Mouse (Mus musculus) intestine, embryonic 14.5 days (tissue): ENCODE results near the gene Olfr961. TPM values are rescaled to one million over a fixed set of nuclear protein-coding genes. Genes with fewer than 3 reads are reported as not detected.

Experiments used
- ATAC-seq: fragments of 200-750 bp; cut with Nextera tagmentation; replicated peaks from 2 replicates; pipeline ENCODE4 v1.8.0; 2017; ENCODE audit warnings: low read depth, moderate number of reproducible peaks, moderate TSS enrichment, moderate library complexity; ENCODE audit not compliant: low FRiP score, low TSS enrichment
- DNase-seq: peaks from one replicate; pipeline ENCODE4 v3.0.0-alpha.2; 2018; ENCODE audit warnings: low spot score
- H3K27ac ChIP-seq: fragments of 300-500 bp; sonication (generic); 2 replicates; pipeline ENCODE4 v1.5.1; 2014; ENCODE audit warnings: low read depth, mild to moderate bottlenecking, control low read depth
- H3K27me3 ChIP-seq: fragments of 300-500 bp; sonication (generic); replicated peaks from 2 replicates; pipeline ENCODE4 v1.6.1; 2014; ENCODE audit warnings: low read length, control low read depth; ENCODE audit not compliant: control insufficient read depth, insufficient read depth
- H3K36me3 ChIP-seq: fragments of 300-500 bp; sonication (generic); 2 replicates; pipeline ENCODE4 v1.6.1; 2014; ENCODE audit warnings: low read length, control low read depth; ENCODE audit not compliant: control insufficient read depth, insufficient read depth
- H3K4me1 ChIP-seq: fragments of 300-500 bp; sonication (generic); replicated peaks from 2 replicates; pipeline ENCODE4 v1.6.1; 2014; ENCODE audit warnings: low read length, control low read depth, mixed read lengths; ENCODE audit not compliant: control insufficient read depth, insufficient read depth
- H3K4me2 ChIP-seq: fragments of 300-500 bp; sonication (generic); 2 replicates; pipeline ENCODE4 v1.6.1; 2014; ENCODE audit warnings: low read length
- H3K4me3 ChIP-seq: fragments of 300-500 bp; sonication (generic); 2 replicates; pipeline ENCODE4 v1.5.1; 2014; ENCODE audit warnings: low read depth, low read length, control low read depth, mixed read lengths
- H3K9ac ChIP-seq: fragments of 300-500 bp; sonication (generic); 2 replicates; pipeline ENCODE4 v1.6.1; 2014; ENCODE audit warnings: mild to moderate bottlenecking, low read length
- H3K9me3 ChIP-seq: fragments of 300-500 bp; sonication (generic); 2 replicates; pipeline ENCODE4 v1.6.1; 2016; ENCODE audit warnings: low read length, control low read depth; ENCODE audit not compliant: control insufficient read depth
- WGBS: fragments of 180-500 bp; shearing (Covaris S2); extraction: QIAGEN DNeasy Blood & Tissue Kit; methylation state at CpG from one replicate; pipeline ENCODE4 v1.1.7; 2014; 5-methylcytosine and 5-hydroxymethylcytosine counted together
- polyA plus RNA-seq: library from polyadenylated mRNA; unstranded; fragments of >200 nt; fragmentation: Nextera tagmentation; extraction: Ambion mirVana; gene quantifications from 2 replicates; pipeline ENCODE4 v1.2.1, GENCODE M21; 2014

Olfr961 gene
- polyA plus RNA-seq, 1 experiment from 2014 or later, result not detected

GRCm38 (mm10) chr9:39623783-39624182 lies 21.1 kb upstream of the Olfr961 start:
- Histone ChIP-seq H3K4me1 (no peaks in the 10 kb centered on the region), H3K4me2 (no peak overlapping the region), H3K27me3 (no peaks in the 10 kb centered on the region), H3K9me3 (no peaks in the 10 kb centered on the region), H3K36me3 (no peaks in the 10 kb centered on the region), H3K4me3 (no peak overlapping the region), H3K9ac (no peak overlapping the region), H3K27ac (no peak overlapping the region)
- DNase-seq, result no peak
- WGBS, result 91% methylated on average over 3 of the region's 3 CpGs
- ATAC-seq, result no peak

- 27% methylated on average over 2 of the region's 2 CpGs for WGBS
- ATAC-seq, result no peak
Observed at GRCm38 (mm10) chr9:39624711-39625110, 20.2 kb upstream of the Olfr961 start.

GRCm38 (mm10) chr9:39629069-39629468 lies 15.8 kb upstream of the Olfr961 start:
- Histone ChIP-seq H3K27me3 (no peaks in the 10 kb centered on the region), H3K9ac (no peak overlapping the region), H3K4me3 (no peak overlapping the region), H3K36me3 (no peaks in the 10 kb centered on the region), H3K4me1 (no peaks in the 10 kb centered on the region), H3K9me3 (no peaks in the 10 kb centered on the region), H3K4me2 (no peak overlapping the region), H3K27ac (no peak overlapping the region)
- ATAC-seq (no peak), DNase-seq (no peak)
- 68% methylated on average over 2 of the region's 2 CpGs for WGBS

More at GRCm38 (mm10) chr9:39624711-39625110, 20.2 kb upstream of the Olfr961 start:
- Histone ChIP-seq H3K27me3 (no peaks in the 10 kb centered on the region), H3K36me3 (no peaks in the 10 kb centered on the region), H3K4me3 (no peak overlapping the region), H3K9ac (no peak overlapping the region), H3K4me1 (no peaks in the 10 kb centered on the region), H3K9me3 (no peaks in the 10 kb centered on the region), H3K27ac (no peak overlapping the region), H3K4me2 (no peak overlapping the region)
- DNase-seq, result no peak

GRCm38 (mm10) chr9:39633913-39634594 lies 10.8 kb upstream of the Olfr961 start:
- H3K27ac ChIP-seq, result no peak overlapping the region
- H3K9me3 ChIP-seq, result no peaks in the 10 kb centered on the region
- H3K4me1 ChIP-seq, result no peaks in the 10 kb centered on the region
- no peak for ATAC-seq
- no peak overlapping the region for H3K4me2 ChIP-seq
- no peak overlapping the region for H3K4me3 ChIP-seq
- 33% methylated on average over 4 of the region's 4 CpGs for WGBS
- no peaks in the 10 kb centered on the region for H3K27me3 ChIP-seq
- H3K9ac ChIP-seq, result no peak overlapping the region
- DNase-seq, result no peak
- H3K36me3 ChIP-seq, result no peaks in the 10 kb centered on the region

- H3K9me3 ChIP-seq, result no peaks in the 10 kb centered on the region
- DNase-seq, result no peak
- H3K27me3 ChIP-seq, result no peaks in the 10 kb centered on the region
- H3K4me2 ChIP-seq, result no peak overlapping the region
- ATAC-seq, result no peak
- H3K9ac ChIP-seq, result no peak overlapping the region
- H3K36me3 ChIP-seq, result no peaks in the 10 kb centered on the region
- H3K27ac ChIP-seq, result no peak overlapping the region
- WGBS, result 93% methylated on average over 4 of the region's 4 CpGs
- H3K4me3 ChIP-seq, result no peak overlapping the region
- no peaks in the 10 kb centered on the region for H3K4me1 ChIP-seq
Observed at GRCm38 (mm10) chr9:39647382-39647781, 2.5 kb downstream of the Olfr961 start.

GRCm38 (mm10) chr9:39654756-39655396 lies 10.0 kb downstream of the Olfr961 start:
- H3K4me1 ChIP-seq, result no peaks in the 10 kb centered on the region
- H3K9me3 ChIP-seq, result no peaks in the 10 kb centered on the region
- no peak overlapping the region for H3K9ac ChIP-seq
- WGBS, result 76% methylated on average over 6 of the region's 6 CpGs
- no peaks in the 10 kb centered on the region for H3K27me3 ChIP-seq
- no peak overlapping the region for H3K27ac ChIP-seq
- H3K4me2 ChIP-seq, result no peak overlapping the region
- ATAC-seq (no peak), DNase-seq (no peak)
- no peaks in the 10 kb centered on the region for H3K36me3 ChIP-seq
- no peak overlapping the region for H3K4me3 ChIP-seq

- no peak within 1 kb of the TSS for H3K27ac ChIP-seq
- DNase-seq (no peak), ATAC-seq (no peak)
- no peak within 1 kb of the TSS for H3K9ac ChIP-seq
- no peaks in the 10 kb centered on the region for H3K36me3 ChIP-seq
- no peaks in the 10 kb centered on the region for H3K4me1 ChIP-seq
- no peaks in the 10 kb centered on the region for H3K9me3 ChIP-seq
- H3K27me3 ChIP-seq, result no peaks in the 10 kb centered on the region
- no peak within 1 kb of the TSS for H3K4me2 ChIP-seq
- WGBS, result 83% methylated on average over 1 of the region's 1 CpGs
- no peak within 1 kb of the TSS for H3K4me3 ChIP-seq
Observed at GRCm38 (mm10) chr9:39666905-39667304, 22.0 kb downstream of the Olfr961 start, which contains the start of gene Olfr963. Gene Olfr963 (plus strand): TSS chr9:39667205.

GRCm38 (mm10) chr9:39669723-39670122 lies 24.8 kb downstream of the Olfr961 start:
- whole genome bisulfite sequencing, result 87% methylated on average over 2 of the region's 2 CpGs
- no peaks in the 10 kb centered on the region for H3K36me3 ChIP-seq
- H3K4me1 ChIP-seq, result no peaks in the 10 kb centered on the region
- no peak for ATAC-seq
- H3K4me2 ChIP-seq, result no peak overlapping the region
- no peak overlapping the region for H3K27ac ChIP-seq
- H3K4me3 ChIP-seq, result no peak overlapping the region
- no peaks in the 10 kb centered on the region for H3K9me3 ChIP-seq
- H3K9ac ChIP-seq, result no peak overlapping the region
- no peaks in the 10 kb centered on the region for H3K27me3 ChIP-seq
- no peak for DNase-seq

GRCm38 (mm10) chr9:39674820-39675219 lies 29.9 kb downstream of the Olfr961 start:
- H3K4me2 ChIP-seq, result no peak overlapping the region
- no peak for DNase-seq
- H3K27ac ChIP-seq, result no peak overlapping the region
- H3K9ac ChIP-seq, result no peak overlapping the region
- no peaks in the 10 kb centered on the region for H3K27me3 ChIP-seq
- H3K4me1 ChIP-seq, result no peaks in the 10 kb centered on the region
- ATAC-seq, result no peak
- H3K4me3 ChIP-seq, result no peak overlapping the region
- no peaks in the 10 kb centered on the region for H3K36me3 ChIP-seq
- no peaks in the 10 kb centered on the region for H3K9me3 ChIP-seq
- WGBS, result 82% methylated on average over 2 of the region's 2 CpGs
